Mouse (Mus musculus) embryonic facial prominence, embryonic 11.5 days (tissue): Measurements from ENCODE around the gene Smg6. TPM values are rescaled to one million over a fixed set of nuclear protein-coding genes. Genes with fewer than 3 reads are reported as not detected.

Experiments used
- ATAC-seq: fragments of 200-750 bp; cut with Nextera tagmentation; replicated peaks from 2 replicates; pipeline ENCODE4 v1.8.0; 2017; ENCODE audit warnings: low read depth; ENCODE audit not compliant: insufficient number of reproducible peaks, low FRiP score, low TSS enrichment
- DNase-seq: peaks from one replicate; pipeline ENCODE4 v3.0.0-alpha.2; 2015; ENCODE audit warnings: low spot score
- H3K27ac ChIP-seq: fragments of 300-500 bp; sonication (generic); replicated peaks from 2 replicates; pipeline ENCODE4 v1.5.1; 2014; ENCODE audit warnings: mild to moderate bottlenecking, low read depth, low read length, control low read depth
- H3K27me3 ChIP-seq: fragments of 300-500 bp; sonication (generic); 2 replicates; pipeline ENCODE4 v1.6.1; 2014; ENCODE audit warnings: mild to moderate bottlenecking, low read length, moderate library complexity, mixed read lengths; ENCODE audit not compliant: control insufficient read depth, insufficient read depth
- H3K36me3 ChIP-seq: fragments of 300-500 bp; sonication (generic); replicated peaks from 2 replicates; pipeline ENCODE4 v1.6.1; 2014; ENCODE audit warnings: low read depth, mild to moderate bottlenecking, low read length, moderate library complexity, mixed read lengths; ENCODE audit not compliant: control insufficient read depth, insufficient read depth
- H3K4me1 ChIP-seq: fragments of 300-500 bp; sonication (generic); 2 replicates; pipeline ENCODE4 v1.6.1; 2014; ENCODE audit warnings: low read length, mixed read lengths; ENCODE audit not compliant: control insufficient read depth, insufficient read depth
- H3K4me2 ChIP-seq: fragments of 300-500 bp; sonication (generic); 2 replicates; pipeline ENCODE4 v1.6.1; 2014; ENCODE audit warnings: low read depth, mild to moderate bottlenecking, control low read depth, low read length, moderate library complexity
- H3K4me3 ChIP-seq: fragments of 300-500 bp; sonication (generic); 2 replicates; pipeline ENCODE4 v1.5.1; 2014; ENCODE audit warnings: low read depth, low read length, control low read depth
- H3K9ac ChIP-seq: fragments of 300-500 bp; sonication (generic); replicated peaks from 2 replicates; pipeline ENCODE4 v1.6.1; 2014; ENCODE audit warnings: mild to moderate bottlenecking, control low read depth, low read length
- H3K9me3 ChIP-seq: fragments of 300-500 bp; sonication (generic); replicated peaks from 2 replicates; pipeline ENCODE4 v1.6.1; 2016; ENCODE audit warnings: mild to moderate bottlenecking, low read length, inconsistent platforms, mixed read lengths; ENCODE audit not compliant: control insufficient read depth
- WGBS: fragments of 180-500 bp; shearing (Covaris S2); extraction: QIAGEN DNeasy Blood & Tissue Kit; methylation state at CpG from one replicate; pipeline ENCODE4 v1.1.7; 2014; 5-methylcytosine and 5-hydroxymethylcytosine counted together
- polyA plus RNA-seq: library from polyadenylated mRNA; unstranded; fragments of >200 nt; fragmentation: Nextera tagmentation; extraction: Ambion mirVana; gene quantifications from 2 replicates; pipeline ENCODE4 v1.2.1, GENCODE M21; 2014

Smg6 gene
- polyA plus RNA-seq, 1 experiment from 2014 or later: 16.8 TPM

GRCm38 (mm10) chr11:75053722-75054121 is 128.1 kb downstream of the Smg6 start:
- Histone ChIP-seq H3K9ac (no peak overlapping the region), H3K4me3 (no peak overlapping the region), H3K9me3 (no peaks in the 10 kb centered on the region), H3K4me1 (peaks cover 12% of the 10 kb centered on the region), H3K4me2 (no peak overlapping the region), H3K27ac (peak overlapping the region; percentile 60; the same call in 1 of the 2 replicates), H3K36me3 (no peaks in the 10 kb centered on the region; the same call in 1 of the 2 replicates), H3K27me3 (no peaks in the 10 kb centered on the region)
- WGBS: 39% methylated on average over 7 of the region's 7 CpGs
- DNase-seq (no peak), ATAC-seq (no peak)

DNA sequence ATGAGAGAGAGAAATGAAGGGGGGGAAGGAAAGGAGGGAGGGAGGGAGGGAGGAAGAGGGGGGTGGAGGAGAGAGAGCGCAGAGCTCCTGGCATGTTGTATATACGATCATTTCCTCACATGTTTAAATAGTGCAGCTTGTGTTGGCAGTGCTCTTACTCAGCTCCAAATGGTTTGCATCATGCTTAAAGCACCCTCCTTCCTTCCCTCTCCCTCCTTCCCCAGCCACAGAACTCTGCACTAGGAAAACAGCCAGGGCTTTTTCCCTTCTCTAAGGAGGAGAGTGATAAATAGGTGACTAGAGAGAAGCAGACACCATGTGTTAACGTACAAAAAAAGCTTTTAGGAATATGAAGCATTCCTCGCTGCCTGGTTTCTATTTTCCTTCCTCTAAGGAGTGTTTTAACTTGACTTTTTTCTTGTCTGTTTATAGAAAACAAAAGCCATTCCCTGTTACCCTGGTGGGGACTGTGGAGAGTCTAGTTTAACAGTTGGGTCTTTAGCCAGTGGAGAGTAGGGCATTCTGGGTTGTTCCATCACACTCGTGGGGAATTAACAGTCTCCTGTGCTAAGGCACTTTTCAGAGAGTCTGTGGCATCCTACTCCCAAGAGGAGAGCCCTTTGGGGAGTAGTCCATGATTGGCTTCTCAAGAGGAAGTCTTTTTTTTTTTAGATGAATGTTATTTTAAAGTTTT is 128.7 kb downstream of the Smg6 start:
- H3K27me3 ChIP-seq: no peaks in the 10 kb centered on the region
- H3K36me3 ChIP-seq: no peaks in the 10 kb centered on the region; the same call in 1 of the 2 replicates
- WGBS: 47% methylated on average over 5 of the region's 5 CpGs
- H3K4me1 ChIP-seq: peaks cover 12% of the 10 kb centered on the region
- DNase-seq (peak; percentile 29), ATAC-seq (0 out of 2 replicates have a peak, but pooled peaks have one; percentile 34)
- no peak overlapping the region for H3K4me3 ChIP-seq
- no peak overlapping the region for H3K9ac ChIP-seq
- H3K27ac ChIP-seq: peak overlapping the region; percentile 60; the same call in 1 of the 2 replicates
- H3K9me3 ChIP-seq: no peaks in the 10 kb centered on the region
- no peak overlapping the region for H3K4me2 ChIP-seq

GRCm38 (mm10) chr11:75054878-75055214 is 129.2 kb downstream of the Smg6 start:
- Histone ChIP-seq H3K27ac (peak overlapping the region; percentile 60; the same call in 1 of the 2 replicates), H3K4me2 (no peak overlapping the region), H3K4me3 (no peak overlapping the region), H3K36me3 (no peaks in the 10 kb centered on the region; the same call in 1 of the 2 replicates), H3K4me1 (peaks cover 12% of the 10 kb centered on the region), H3K27me3 (no peaks in the 10 kb centered on the region), H3K9me3 (no peaks in the 10 kb centered on the region), H3K9ac (no peak overlapping the region)
- DNase-seq: no peak
- 91% methylated on average over 3 of the region's 3 CpGs for WGBS
- ATAC-seq: no peak

GRCm38 (mm10) chr11:75062650-75063049 is 137.0 kb downstream of the Smg6 start:
- no peaks in the 10 kb centered on the region for H3K27me3 ChIP-seq
- no peak overlapping the region for H3K27ac ChIP-seq
- no peak overlapping the region for H3K4me2 ChIP-seq
- no peak for DNase-seq
- H3K9me3 ChIP-seq: no peaks in the 10 kb centered on the region
- H3K4me3 ChIP-seq: no peak overlapping the region
- WGBS: 95% methylated on average over 6 of the region's 6 CpGs
- H3K36me3 ChIP-seq: no peaks in the 10 kb centered on the region
- no peaks in the 10 kb centered on the region for H3K4me1 ChIP-seq
- no peak overlapping the region for H3K9ac ChIP-seq
- no peak for ATAC-seq

- Histone ChIP-seq H3K27ac (no peak overlapping the region), H3K27me3 (no peaks in the 10 kb centered on the region), H3K36me3 (no peaks in the 10 kb centered on the region), H3K4me1 (no peaks in the 10 kb centered on the region), H3K9me3 (no peaks in the 10 kb centered on the region), H3K4me2 (no peak overlapping the region), H3K4me3 (no peak overlapping the region), H3K9ac (no peak overlapping the region)
- no peak for ATAC-seq
- DNase-seq: no peak
- WGBS: 94% methylated on average over 1 of the region's 1 CpGs
These were observed 138.6 kb downstream of the Smg6 start for GRCm38 (mm10) chr11:75064266-75064665.

- 78% methylated on average over 3 of the region's 3 CpGs for WGBS
- Histone ChIP-seq H3K4me3 (no peak overlapping the region), H3K9me3 (no peaks in the 10 kb centered on the region), H3K36me3 (no peaks in the 10 kb centered on the region), H3K4me1 (no peaks in the 10 kb centered on the region; the same call in 1 of the 2 replicates), H3K9ac (no peak overlapping the region), H3K27me3 (no peaks in the 10 kb centered on the region), H3K27ac (no peak overlapping the region), H3K4me2 (no peak overlapping the region)
- ATAC-seq: no peak
- no peak for DNase-seq
These were observed 145.7 kb downstream of the Smg6 start for GRCm38 (mm10) chr11:75071352-75071751.

DNA sequence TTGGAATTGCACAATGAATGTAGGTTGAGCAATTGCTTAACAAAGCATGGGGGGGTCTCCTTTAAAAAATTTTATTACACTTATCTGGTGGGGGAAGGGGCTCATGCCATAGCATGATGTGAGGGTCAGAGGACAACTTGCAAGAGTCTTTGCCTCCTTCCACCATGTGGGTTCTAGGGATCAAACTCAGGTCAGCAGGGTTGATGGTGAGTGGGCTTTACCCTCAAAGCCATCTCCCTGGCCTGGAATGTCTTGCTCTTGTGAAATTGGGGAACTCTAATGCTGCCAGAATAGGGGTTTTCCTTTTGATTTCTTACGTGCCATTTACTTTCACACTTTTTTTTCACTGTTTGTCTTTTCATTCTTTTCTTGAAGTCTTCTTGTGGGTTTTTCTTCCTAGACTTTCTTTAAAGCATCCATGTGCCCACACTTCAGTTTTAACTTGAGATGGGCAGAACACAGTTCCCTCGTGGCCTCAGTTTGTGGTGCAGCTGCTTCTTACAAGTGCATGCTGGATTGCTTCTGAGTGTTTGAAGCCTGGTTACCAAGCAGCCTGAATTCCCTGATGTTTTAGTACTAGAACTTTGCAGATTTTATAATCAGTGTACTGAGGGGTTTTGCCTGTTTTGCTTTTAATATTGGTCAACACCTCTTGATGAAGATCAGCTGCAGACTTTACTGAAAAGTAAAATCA is 147.5 kb downstream of the Smg6 start:
- no peaks in the 10 kb centered on the region for H3K27me3 ChIP-seq
- no peak overlapping the region for H3K4me2 ChIP-seq
- no peaks in the 10 kb centered on the region for H3K36me3 ChIP-seq
- H3K9ac ChIP-seq: no peak overlapping the region
- no peaks in the 10 kb centered on the region; the same call in 1 of the 2 replicates for H3K4me1 ChIP-seq
- no peaks in the 10 kb centered on the region for H3K9me3 ChIP-seq
- DNase-seq (no peak), ATAC-seq (no peak)
- no peak overlapping the region for H3K4me3 ChIP-seq
- H3K27ac ChIP-seq: no peak overlapping the region
- WGBS: 65% methylated on average over 2 of the region's 2 CpGs

DNA sequence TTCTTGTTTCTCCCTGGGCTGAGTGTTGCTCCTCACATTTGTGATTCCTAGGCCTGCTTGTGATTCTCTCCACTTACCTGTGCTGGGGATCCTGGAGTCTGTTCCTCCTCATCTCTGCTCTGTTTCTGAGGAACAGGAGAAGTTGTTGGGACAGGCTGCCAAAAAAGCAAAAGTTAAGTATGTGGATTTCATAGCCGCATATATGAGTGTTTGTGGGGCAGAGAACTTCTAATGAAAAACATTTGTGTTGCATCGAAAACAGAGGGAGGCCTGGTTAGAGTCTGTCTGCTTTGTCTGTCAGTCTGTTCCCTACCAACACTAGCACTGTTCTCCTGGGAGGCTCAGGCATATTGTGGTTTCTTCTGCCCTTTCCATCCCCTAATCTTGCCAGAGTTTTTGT is 148.1 kb downstream of the Smg6 start:
- ATAC-seq (no peak), DNase-seq (no peak)
- no peaks in the 10 kb centered on the region for H3K9me3 ChIP-seq
- peak overlapping the region; percentile 48; the same call in 1 of the 2 replicates for H3K27ac ChIP-seq
- no peak overlapping the region for H3K4me3 ChIP-seq
- 51% methylated on average over 2 of the region's 2 CpGs for WGBS
- no peaks in the 10 kb centered on the region; the same call in 1 of the 2 replicates for H3K4me1 ChIP-seq
- no peaks in the 10 kb centered on the region for H3K27me3 ChIP-seq
- H3K4me2 ChIP-seq: no peak overlapping the region
- H3K36me3 ChIP-seq: no peaks in the 10 kb centered on the region
- H3K9ac ChIP-seq: no peak overlapping the region
